Mouse (Mus musculus) splenic B cell, adult 2 months (primary cell): ENCODE measurements around the gene Gm16181.
A peak's percentile ranks its signal among the peaks of the same experiment; 100 is the strongest.

Source experiments
- DNase-seq: peaks from one replicate; pipeline ENCODE4 v3.0.0-alpha.2; 2011; ENCODE audit warnings: low read depth, low spot score
- H3K27me3 ChIP-seq: 2 replicates; pipeline ENCODE4 v1.6.1; 2012; ENCODE audit warnings: mild to moderate bottlenecking, low read length, moderate library complexity, mixed read lengths; ENCODE audit not compliant: control insufficient read depth, poor library complexity, insufficient read depth, severe bottlenecking
- H3K36me3 ChIP-seq: 2 replicates; pipeline ENCODE4 v1.6.1; 2012; ENCODE audit warnings: mild to moderate bottlenecking, low read length, moderate library complexity, mixed read lengths; ENCODE audit not compliant: control insufficient read depth, poor library complexity, insufficient read depth, severe bottlenecking

Gene Gm16181

DNA sequence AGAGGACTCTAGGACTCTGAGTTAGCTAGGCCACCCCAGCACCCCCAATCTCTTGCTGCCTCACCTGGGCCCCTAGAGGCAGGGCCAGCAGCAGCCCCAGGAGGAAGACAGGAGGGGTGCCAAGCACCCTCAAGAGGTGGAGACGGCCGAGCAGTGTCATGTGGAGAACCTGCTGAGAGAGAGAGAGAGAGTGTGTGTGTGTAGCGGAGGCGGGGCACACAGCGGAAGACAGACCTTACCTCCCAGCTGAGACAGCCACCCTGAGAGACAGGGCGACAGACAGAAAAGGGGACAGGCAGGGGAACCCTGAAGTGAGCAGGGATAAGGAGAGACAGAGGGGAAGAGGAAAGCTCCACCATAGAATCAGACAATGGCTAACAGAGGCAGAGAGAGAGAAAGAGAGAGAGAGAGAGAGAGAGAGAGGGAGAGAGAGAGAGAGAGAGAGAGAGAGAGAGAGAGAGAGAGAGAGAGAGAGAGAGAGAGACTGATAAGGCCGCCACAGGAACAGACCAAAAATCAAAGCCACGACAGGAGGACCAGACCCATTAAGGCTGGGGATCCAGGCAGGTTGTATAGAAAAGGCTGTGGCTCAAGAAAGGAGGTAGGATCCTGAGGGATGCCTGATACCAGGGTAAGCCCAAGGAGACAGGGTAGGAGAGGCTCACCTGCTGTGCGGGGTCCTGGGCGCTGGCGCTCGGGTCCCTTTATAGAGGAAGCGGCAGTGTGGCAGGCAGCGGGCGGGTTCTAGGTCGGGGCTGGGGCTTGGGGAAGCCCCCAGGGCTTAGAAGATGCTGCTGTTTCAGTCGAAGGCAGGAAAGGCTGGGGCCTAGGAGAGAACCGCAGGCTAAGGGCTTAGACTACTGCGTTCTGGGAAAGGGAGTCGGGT is 15.9 kb upstream of the Gm16181 start, which contains the start of gene Lta:
TSS of gene Lta (minus strand) at position 858 of the 886 bp plus-strand sequence.
- DNase-seq, result peak; percentile 82
- no peaks in the 10 kb centered on the region for H3K27me3 ChIP-seq

DNA sequence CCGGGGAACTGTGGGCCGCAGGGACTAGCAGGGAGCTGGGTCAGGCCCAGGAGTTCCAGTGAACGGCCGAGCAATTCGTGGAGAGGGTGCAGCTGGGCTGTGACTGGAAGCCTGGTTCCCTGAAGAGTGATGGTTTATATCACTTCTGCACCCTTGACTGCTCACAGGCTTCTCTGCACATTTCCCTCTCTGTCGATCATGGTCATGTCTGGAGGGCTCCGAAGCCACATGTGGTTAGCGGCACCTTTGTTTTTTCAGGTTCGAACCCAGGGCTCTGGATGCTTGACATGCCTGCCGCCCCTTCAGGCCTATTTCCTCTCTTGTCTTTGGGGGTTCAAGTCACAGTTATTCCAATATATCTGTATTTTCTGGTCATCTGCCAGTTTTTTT is 15.3 kb upstream of the Gm16181 start:
- Histone ChIP-seq H3K27me3 (no peaks in the 10 kb centered on the region), H3K36me3 (no peaks in the 10 kb centered on the region)
- DNase-seq, result peak; percentile 58

More for the DNA sequence above, 15.9 kb upstream of the Gm16181 start, which contains the start of gene Lta:
- H3K36me3 ChIP-seq, result peaks cover 4% of the 10 kb centered on the region; the same call in 1 of the 2 replicates

DNA sequence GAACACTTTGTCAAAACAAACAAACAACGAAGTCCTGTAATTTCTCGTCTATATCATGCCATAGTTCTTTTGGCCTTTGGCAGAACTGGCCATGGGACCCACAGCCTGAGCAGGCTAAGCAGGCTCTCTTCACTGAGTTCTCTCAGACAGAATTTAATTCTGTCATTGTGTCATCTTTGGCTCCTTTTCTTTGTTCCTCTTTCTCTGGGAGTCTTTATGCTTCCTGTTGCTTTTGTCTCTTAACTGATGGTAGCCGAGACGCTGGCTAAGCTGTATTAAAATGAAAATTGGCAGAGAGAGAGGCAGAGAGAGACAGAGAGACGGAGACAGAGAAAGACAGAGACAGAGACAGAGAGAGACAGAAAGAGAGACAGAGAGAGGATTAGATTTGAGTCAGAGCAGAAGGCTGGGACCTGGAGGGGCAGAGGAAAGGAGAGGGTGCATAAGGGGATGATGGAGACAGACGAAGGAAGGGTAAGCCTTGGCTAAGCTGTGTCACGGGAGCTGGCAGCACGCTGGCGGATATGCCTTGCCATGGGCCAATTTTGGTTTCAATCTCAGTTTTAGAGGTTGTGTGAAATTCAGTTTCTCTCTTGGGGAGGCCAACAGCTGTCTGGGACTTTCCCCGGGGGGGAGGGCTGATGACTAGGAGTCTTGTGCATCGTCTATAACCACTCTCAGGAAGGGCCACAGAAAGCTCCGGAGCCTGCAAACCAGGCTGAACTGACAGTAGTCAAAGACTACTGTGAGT is 10.7 kb upstream of the Gm16181 start:
- H3K27me3 ChIP-seq, result no peaks in the 10 kb centered on the region
- DNase-seq, result peak; percentile 89
- H3K36me3 ChIP-seq, result no peaks in the 10 kb centered on the region

DNA sequence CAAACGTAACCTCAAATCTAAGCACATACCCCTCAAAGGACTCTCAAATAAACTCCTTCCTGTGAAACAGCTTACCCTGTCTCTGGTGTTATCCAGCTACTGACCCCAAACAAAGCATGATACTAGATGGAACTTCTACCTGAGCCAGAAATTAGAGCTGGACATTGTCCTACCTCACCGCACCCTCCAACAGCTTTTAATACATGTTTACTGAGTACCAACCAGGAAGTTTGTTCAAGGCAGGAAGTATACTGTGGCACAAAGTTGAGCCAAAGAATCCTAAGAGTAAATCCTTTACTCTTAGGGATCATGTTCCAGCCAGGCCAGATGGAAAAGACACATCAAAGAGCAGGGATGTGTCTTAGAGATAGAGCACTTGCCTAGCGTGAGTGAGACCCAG is 10.0 kb upstream of the Gm16181 start:
- Histone ChIP-seq H3K27me3 (no peaks in the 10 kb centered on the region), H3K36me3 (no peaks in the 10 kb centered on the region)
- DNase-seq, result no peak

DNA sequence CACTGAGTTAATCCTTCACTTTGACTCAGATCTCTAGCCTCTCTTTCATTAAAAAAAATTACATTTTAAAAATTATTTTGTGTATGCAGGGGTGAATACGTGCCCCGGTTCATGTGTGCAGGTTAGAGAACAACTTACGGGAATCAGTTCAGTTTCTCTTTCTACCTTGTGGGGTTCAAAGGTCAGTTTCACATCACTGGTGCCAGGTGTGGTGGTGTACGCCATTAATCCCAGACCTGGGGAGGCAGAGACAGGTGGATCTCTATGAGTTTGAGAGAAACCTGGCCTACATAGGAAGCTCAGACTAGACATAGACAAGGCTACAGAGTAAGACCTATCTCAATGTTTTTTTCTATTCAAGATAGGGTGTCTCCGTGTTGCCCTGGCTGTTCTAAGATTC is 7.6 kb upstream of the Gm16181 start:
- H3K27me3 ChIP-seq, result no peaks in the 10 kb centered on the region
- DNase-seq, result no peak
- no peaks in the 10 kb centered on the region for H3K36me3 ChIP-seq

DNA sequence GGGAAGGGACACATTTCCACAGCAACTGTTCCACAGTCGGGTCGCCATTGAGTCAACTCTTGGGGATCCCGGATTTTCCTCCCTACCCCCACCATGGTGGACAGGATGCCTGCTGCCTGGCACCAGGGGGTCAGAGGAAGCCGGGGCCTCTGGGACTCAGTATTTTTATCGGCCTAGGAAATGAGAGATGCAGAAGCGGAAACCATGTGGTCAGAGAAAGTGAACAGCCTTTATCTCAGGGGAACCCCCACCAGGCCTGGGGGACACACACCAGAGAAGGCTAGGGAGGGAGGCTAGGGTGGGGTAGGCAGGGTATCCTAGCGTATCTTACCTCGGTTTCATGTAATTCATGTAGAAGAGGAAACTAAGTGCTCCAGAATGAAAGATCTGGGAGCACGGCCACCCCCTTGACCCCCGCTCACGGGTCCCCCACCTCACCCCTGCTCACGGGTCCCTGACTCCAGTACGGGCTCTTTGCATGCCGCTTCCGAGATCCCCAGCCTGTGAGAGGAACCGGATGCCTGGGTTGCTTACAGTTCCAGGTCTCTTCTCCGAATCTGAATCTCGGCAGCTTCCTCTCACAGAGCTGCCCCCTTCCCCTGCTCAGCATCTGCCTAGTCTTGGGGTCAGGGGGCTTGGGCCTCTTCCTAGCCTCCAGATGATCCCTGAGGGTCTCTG is 2.0 kb upstream of the Gm16181 start:
- peak; percentile 88 for DNase-seq
- H3K36me3 ChIP-seq, result no peaks in the 10 kb centered on the region; the same call in 1 of the 2 replicates
- no peaks in the 10 kb centered on the region for H3K27me3 ChIP-seq

DNA sequence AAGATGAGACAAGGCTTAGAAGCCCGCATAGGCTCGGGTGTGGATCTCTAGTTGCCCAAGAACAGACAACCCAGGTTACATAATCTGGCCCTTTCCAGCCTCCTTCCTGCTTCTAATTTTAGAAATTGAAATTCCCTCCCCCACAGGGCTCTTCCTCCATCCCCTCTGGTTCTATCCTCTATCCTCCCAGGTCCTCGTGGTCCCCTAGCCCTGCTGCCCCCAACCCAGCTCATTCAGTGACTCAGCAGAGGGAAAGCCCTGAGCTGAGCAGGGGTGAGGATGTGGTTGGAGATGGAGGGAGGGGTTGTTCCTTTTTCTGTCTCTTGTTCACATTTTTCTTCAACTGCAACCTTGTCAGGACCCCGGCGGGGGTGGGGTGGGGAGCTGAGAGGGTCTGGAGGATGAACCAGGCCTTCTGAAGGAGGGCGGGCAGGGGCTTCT is 1.0 kb upstream of the Gm16181 start:
- DNase-seq, result peak; percentile 61
- Histone ChIP-seq H3K27me3 (no peaks in the 10 kb centered on the region), H3K36me3 (no peaks in the 10 kb centered on the region; the same call in 1 of the 2 replicates)

DNA sequence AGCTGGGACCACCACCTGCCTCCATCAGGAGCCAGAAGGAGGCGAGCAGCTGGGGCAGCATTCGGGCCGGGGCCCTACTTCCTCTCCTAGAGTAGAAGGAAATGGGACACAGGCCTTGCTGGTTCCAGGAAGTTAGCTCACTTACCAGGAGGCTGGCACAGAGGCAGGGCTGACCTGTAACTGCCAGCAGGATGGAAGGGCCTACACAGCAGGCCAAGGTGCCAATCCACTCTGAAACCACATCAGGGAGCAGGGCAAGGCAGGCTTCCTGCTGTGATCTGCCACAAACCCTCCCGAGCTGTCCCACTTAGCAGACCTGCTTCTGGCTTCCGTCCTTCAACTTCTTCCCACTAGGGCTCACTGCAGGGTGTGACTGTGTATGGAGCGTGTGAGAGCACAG is 1.7 kb downstream of the Gm16181 start:
- H3K36me3 ChIP-seq, result no peaks in the 10 kb centered on the region; the same call in 1 of the 2 replicates
- no peaks in the 10 kb centered on the region for H3K27me3 ChIP-seq
- no peak for DNase-seq

DNA sequence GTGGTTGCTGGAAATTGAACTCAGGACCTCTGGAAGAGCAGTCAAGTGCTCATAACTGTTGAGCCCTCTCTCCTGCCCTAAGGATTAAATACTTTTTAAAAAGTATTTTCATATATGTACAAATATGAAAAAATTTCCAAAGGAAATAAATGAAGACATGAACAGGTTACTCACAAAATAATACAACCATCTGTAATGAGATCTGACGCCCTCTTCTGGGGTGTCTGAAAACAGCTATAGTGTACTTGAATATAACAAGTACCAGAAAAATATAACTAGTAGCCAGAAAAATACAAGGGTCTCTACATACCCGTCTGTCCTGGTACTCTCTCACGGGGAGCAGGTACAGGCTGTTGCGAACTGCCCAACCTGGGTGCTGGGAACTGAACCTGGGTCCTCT is 4.0 kb downstream of the Gm16181 start:
- no peak for DNase-seq
- Histone ChIP-seq H3K27me3 (no peaks in the 10 kb centered on the region), H3K36me3 (peaks cover 4% of the 10 kb centered on the region; the same call in 1 of the 2 replicates)

DNA sequence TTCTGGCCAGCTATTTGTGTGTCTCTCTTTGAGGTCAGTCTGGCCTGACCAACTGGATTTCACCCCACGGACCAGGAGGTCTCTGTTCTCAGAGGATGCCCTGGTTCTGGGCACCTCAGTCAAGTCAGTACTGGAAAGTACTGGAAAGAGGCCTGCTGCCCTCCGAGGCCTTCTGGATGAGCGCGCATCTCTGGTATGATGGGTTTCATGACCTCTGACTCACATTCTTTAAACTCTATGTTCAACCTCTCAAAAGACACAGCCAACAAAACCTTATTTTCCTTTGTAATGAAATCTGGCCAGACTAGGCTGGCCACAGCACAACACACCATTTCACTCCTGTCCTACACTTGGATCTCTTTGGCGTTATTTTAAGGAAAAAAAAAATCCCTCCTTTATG is 4.8 kb downstream of the Gm16181 start:
- Histone ChIP-seq H3K36me3 (peaks cover 4% of the 10 kb centered on the region; the same call in 1 of the 2 replicates), H3K27me3 (no peaks in the 10 kb centered on the region)
- no peak for DNase-seq

DNA sequence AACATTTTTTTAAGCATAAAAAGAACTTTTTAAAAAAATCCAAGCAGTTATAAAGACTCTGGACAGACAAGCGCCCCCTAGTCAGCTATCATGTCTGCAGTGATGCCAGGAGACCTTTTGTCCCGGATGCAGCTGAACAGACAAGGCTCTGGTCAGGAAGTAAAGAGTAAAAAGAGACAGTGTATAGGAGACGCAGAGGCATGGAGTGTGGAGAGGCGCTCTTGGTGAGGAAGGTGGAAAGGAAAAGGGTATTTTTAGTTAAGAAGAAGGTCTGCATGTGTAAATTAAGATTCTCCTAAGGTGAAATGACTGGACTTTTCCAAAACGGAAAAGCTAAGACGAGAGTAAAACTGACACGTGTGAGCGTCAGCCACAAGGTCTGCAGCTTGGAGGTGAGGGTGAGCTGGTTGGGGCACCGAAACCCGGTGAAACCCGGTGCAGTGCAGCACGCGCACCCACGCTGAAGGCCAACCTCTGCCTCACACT is 6.0 kb downstream of the Gm16181 start:
- Histone ChIP-seq H3K27me3 (no peaks in the 10 kb centered on the region), H3K36me3 (peaks cover 8% of the 10 kb centered on the region)
- no peak for DNase-seq

DNA sequence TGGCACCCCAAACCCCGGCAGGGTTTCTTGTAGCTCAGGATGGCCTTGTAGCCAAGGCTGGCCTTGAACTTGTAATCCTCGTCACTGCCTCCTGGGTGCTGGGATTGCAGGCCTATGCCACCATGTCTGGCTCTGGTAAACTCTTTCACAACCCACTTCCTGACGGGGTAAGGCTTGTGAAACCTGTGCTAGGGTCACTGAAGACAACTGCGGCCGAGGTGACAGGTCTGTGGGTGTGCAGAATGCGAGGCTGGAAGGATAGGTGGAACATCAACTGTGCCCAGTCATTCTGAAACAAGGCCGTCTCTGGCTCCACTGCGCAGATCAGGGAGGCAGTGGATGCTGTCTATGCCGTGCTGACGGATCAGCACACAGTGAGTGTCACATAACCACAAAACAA is 10.4 kb downstream of the Gm16181 start:
- DNase-seq, result no peak
- H3K36me3 ChIP-seq, result peaks cover 8% of the 10 kb centered on the region
- H3K27me3 ChIP-seq, result no peaks in the 10 kb centered on the region

DNA sequence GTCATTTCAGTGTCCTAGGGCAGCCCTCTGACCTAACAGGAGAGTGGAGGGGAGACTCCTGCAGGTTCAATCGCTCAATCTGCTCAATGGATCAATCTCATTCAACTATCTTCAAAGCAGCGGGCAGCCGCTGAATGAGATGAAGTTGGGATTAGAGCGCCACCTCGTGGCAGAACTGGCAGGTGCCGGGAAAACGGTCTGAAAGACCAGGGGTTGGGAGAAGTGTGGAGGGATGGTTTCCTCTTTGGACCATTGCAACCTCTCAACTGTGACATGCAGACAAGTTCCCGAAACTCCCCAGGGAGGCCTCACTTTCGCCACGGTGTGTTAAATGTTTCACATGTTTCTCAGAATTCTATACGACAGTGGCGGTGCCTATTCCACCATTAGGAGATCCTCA is 11.4 kb downstream of the Gm16181 start:
- Histone ChIP-seq H3K36me3 (peaks cover 8% of the 10 kb centered on the region), H3K27me3 (no peaks in the 10 kb centered on the region)
- DNase-seq, result peak; percentile 90

DNA sequence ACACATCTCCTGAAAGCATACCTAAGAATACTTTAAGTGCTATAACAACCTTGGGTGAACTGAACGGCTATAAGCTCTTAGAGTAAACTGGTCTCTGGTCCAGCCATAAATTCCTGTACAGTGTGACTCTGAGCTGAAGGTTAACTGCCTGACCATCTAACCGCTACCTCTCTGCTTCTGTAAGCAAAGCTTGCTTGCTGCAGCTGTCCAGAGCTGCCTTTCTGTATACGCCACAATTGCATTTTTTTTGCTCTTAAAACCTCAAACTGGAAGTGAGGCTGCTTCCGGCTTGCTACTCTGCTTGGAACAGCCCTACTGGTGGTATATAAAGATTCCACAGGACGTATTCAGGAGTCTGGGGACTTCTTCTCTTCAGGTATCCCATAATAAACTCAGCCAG is 12.0 kb downstream of the Gm16181 start:
- Histone ChIP-seq H3K27me3 (no peaks in the 10 kb centered on the region), H3K36me3 (peaks cover 8% of the 10 kb centered on the region)
- peak; percentile 55 for DNase-seq
